ENCODE assay signal across 20 mouse cellular contexts in the genomic region with DNA sequence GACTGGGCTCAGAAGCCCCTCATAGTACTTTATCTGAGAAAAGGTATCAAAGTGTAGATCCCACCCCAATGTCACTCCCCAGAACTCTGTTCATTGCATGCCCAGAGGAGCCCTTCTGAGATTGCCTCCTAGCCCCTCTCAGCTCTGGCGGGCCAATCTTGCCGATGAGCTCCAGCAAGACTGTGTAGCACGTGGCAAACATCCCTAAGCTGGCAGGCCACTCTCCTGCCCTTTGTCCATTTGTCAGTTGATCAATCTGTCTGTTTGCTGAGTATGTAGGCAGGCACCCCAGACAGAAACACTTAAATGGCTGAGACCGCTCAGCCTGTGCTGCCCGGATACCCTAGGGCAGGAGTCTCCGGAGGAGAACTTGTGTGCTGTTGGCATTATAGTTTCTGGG. TPM values are rescaled to one million over a fixed set of nuclear protein-coding genes. Genes with fewer than 3 reads are reported as not detected.
DNase-seq lines count a peak whose midpoint lies in the region; ATAC-seq and TF ChIP-seq lines count a peak whose summit lies in the region.
"Had no signal": no experiment of that assay in that cellular context is flagged by ENCODE, and none has a peak within 500 bp of the region (broad histone marks: within the 10 kb centered on the region; RNA-seq: fewer than 3 reads in every experiment).

No protein-coding gene starts in this region.

- no peak overlapping the region for H3K4me3 ChIP-seq in liver, postnatal 0 days (ENCODE audit: low read depth, low read length)
- H3K4me3 ChIP-seq in liver, embryonic 12.5 days: no peak overlapping the region
- no peak overlapping the region for H3K4me3 ChIP-seq in embryonic facial prominence, embryonic 11.5 days (ENCODE audit: low read depth, low read length)
- H3K4me3 ChIP-seq in forebrain, embryonic 15.5 days: no peak overlapping the region
- no peak overlapping the region for H3K4me3 ChIP-seq in limb, embryonic 12.5 days (replicated peaks)
- H3K4me3 ChIP-seq: heart, embryonic 13.5 days; hindbrain, embryonic 15.5 days had no signal

- H3K9me3 ChIP-seq in liver, postnatal 0 days (ENCODE audit: low read length): no peaks in the 10 kb centered on the region
- H3K9me3 ChIP-seq in liver, embryonic 12.5 days (replicated peaks): no peaks in the 10 kb centered on the region
- no peaks in the 10 kb centered on the region for H3K9me3 ChIP-seq in embryonic facial prominence, embryonic 11.5 days (replicated peaks; ENCODE audit: control insufficient read depth, low read length)
- H3K9me3 ChIP-seq in forebrain, embryonic 15.5 days: no peaks in the 10 kb centered on the region
- H3K9me3 ChIP-seq in limb, embryonic 12.5 days: no peaks in the 10 kb centered on the region
- H3K9me3 ChIP-seq: heart, embryonic 13.5 days; hindbrain, embryonic 15.5 days; megakaryocyte, embryonic 14.5 days had no signal

- no peaks in the 10 kb centered on the region for H3K27me3 ChIP-seq in liver, postnatal 0 days (ENCODE audit: insufficient read depth, low read length)
- no peaks in the 10 kb centered on the region; the same call in 1 of the 2 replicates for H3K27me3 ChIP-seq in liver, embryonic 12.5 days (replicated peaks)
- H3K27me3 ChIP-seq in embryonic facial prominence, embryonic 11.5 days (ENCODE audit: control insufficient read depth, insufficient read depth, low read length): no peaks in the 10 kb centered on the region
- no peaks in the 10 kb centered on the region for H3K27me3 ChIP-seq in forebrain, embryonic 15.5 days
- H3K27me3 ChIP-seq in limb, embryonic 12.5 days: 0 out of 2 replicates have a peak, but pooled peaks cover 4% of the 10 kb centered on the region
- H3K27me3 ChIP-seq: heart, embryonic 13.5 days; hindbrain, embryonic 15.5 days; megakaryocyte, embryonic 14.5 days had no signal

- H3K27ac ChIP-seq in liver, postnatal 0 days (ENCODE audit: low read depth): no peak overlapping the region
- H3K27ac ChIP-seq in liver, embryonic 12.5 days: no peak overlapping the region
- peak overlapping the region; percentile 56 for H3K27ac ChIP-seq in embryonic facial prominence, embryonic 11.5 days (replicated peaks; ENCODE audit: low read depth, low read length)
- H3K27ac ChIP-seq in forebrain, embryonic 15.5 days (replicated peaks): peak overlapping the region; percentile 88
- 0 out of 2 replicates have a peak overlapping the region, but pooled peaks have one; percentile 83 for H3K27ac ChIP-seq in limb, embryonic 12.5 days

- no peak for TF ChIP-seq CTCF in liver, postnatal 0 days (IDR thresholded peaks at IDR 0.05; ENCODE audit: low read depth)

- no peak for DNase-seq in liver, postnatal 0 days
- no peak for DNase-seq in embryonic facial prominence, embryonic 11.5 days (ENCODE audit: low spot score)
- no peak for DNase-seq in thymus, postnatal 14 days
- no peak for DNase-seq in gastrocnemius, adult 18-20 months (ENCODE audit: low spot score)
- DNase-seq in layer of hippocampus, postnatal 25 days (ENCODE audit: extremely low spot score in 1 of 2, low spot score in 1 of 2): no peak
- DNase-seq: adrenal gland, adult 8-10 months; cerebellum, adult 9-10 months; lung, adult 2 months; thymus, adult 2 months had no signal

- H3K4me2 ChIP-seq in liver, postnatal 0 days (ENCODE audit: low read depth, low read length): no peak overlapping the region
- H3K4me2 ChIP-seq in liver, embryonic 12.5 days: no peak overlapping the region
- no peak overlapping the region for H3K4me2 ChIP-seq in embryonic facial prominence, embryonic 11.5 days (ENCODE audit: low read depth, low read length)
- H3K4me2 ChIP-seq in forebrain, embryonic 15.5 days (replicated peaks): no peak overlapping the region
- H3K4me2 ChIP-seq in limb, embryonic 12.5 days: no peak overlapping the region
- H3K4me2 ChIP-seq: heart, embryonic 13.5 days; hindbrain, embryonic 15.5 days had no signal

- no peak overlapping the region for H3K9ac ChIP-seq in liver, postnatal 0 days (replicated peaks)
- no peak overlapping the region for H3K9ac ChIP-seq in liver, embryonic 12.5 days
- no peak overlapping the region for H3K9ac ChIP-seq in embryonic facial prominence, embryonic 11.5 days (replicated peaks; ENCODE audit: low read length)
- no peak overlapping the region for H3K9ac ChIP-seq in forebrain, embryonic 15.5 days (replicated peaks)
- H3K9ac ChIP-seq in limb, embryonic 12.5 days (replicated peaks): no peak overlapping the region
- H3K9ac ChIP-seq: heart, embryonic 13.5 days; hindbrain, embryonic 15.5 days had no signal

- peaks cover 17% of the 10 kb centered on the region for H3K4me1 ChIP-seq in liver, postnatal 0 days (ENCODE audit: insufficient read depth)
- peaks cover 42% of the 10 kb centered on the region for H3K4me1 ChIP-seq in liver, embryonic 12.5 days
- H3K4me1 ChIP-seq in embryonic facial prominence, embryonic 11.5 days (ENCODE audit: control insufficient read depth, insufficient read depth, low read length): no peaks in the 10 kb centered on the region
- H3K4me1 ChIP-seq in forebrain, embryonic 15.5 days: peaks cover 43% of the 10 kb centered on the region
- H3K4me1 ChIP-seq in limb, embryonic 12.5 days (replicated peaks): peaks cover 21% of the 10 kb centered on the region

- no peak for TF ChIP-seq EP300 in liver, postnatal 0 days (IDR thresholded peaks at IDR 0.05; ENCODE audit: low read depth)

- no peaks in the 10 kb centered on the region for H3K36me3 ChIP-seq in liver, postnatal 0 days (replicated peaks; ENCODE audit: insufficient read depth, low read length)
- H3K36me3 ChIP-seq in liver, embryonic 12.5 days: no peaks in the 10 kb centered on the region
- no peaks in the 10 kb centered on the region for H3K36me3 ChIP-seq in embryonic facial prominence, embryonic 11.5 days (replicated peaks; ENCODE audit: control insufficient read depth, insufficient read depth, low read depth, low read length)
- H3K36me3 ChIP-seq in forebrain, embryonic 15.5 days: no peaks in the 10 kb centered on the region
- no peaks in the 10 kb centered on the region for H3K36me3 ChIP-seq in limb, embryonic 12.5 days
- H3K36me3 ChIP-seq: heart, embryonic 13.5 days; hindbrain, embryonic 15.5 days had no signal

- WGBS in liver, postnatal 0 days (ENCODE audit: insufficient replicate concordance): 73% methylated on average over 6 of the region's 6 CpGs
- 85% methylated on average over 6 of the region's 6 CpGs for WGBS in liver, embryonic 12.5 days (ENCODE audit: insufficient replicate concordance)
- WGBS in embryonic facial prominence, embryonic 11.5 days: 82% methylated on average over 6 of the region's 6 CpGs
- WGBS in forebrain, embryonic 15.5 days: 54% methylated on average over 6 of the region's 6 CpGs
- 91% methylated on average over 6 of the region's 6 CpGs for whole genome bisulfite sequencing in limb, embryonic 12.5 days

- peak; percentile 68; the same call in 1 of the 2 replicates for ATAC-seq in liver, postnatal 0 days
- ATAC-seq in liver, embryonic 12.5 days: no peak
- ATAC-seq in embryonic facial prominence, embryonic 11.5 days (replicated peaks; ENCODE audit: insufficient number of reproducible peaks, low FRiP score, low TSS enrichment, low read depth): no peak
- no peak for ATAC-seq in forebrain, embryonic 15.5 days (replicated peaks)
- ATAC-seq in limb, embryonic 12.5 days (ENCODE audit: insufficient number of reproducible peaks, insufficient read depth, low FRiP score, low TSS enrichment, low read depth): no peak

RNA-seq across cellular contexts. Expression of gene Noxa1, which starts 30.2 kb away (rescaled TPM):
- 0.52 and 0.59 TPM in 2 replicates for polyA plus RNA-seq in liver, postnatal 0 days (2015; fragmentation: Nextera tagmentation; extraction: Ambion mirVana)
- 0.64 and 0.71 TPM in 2 replicates for polyA plus RNA-seq in liver, embryonic 12.5 days (2016; fragmentation: Nextera tagmentation; extraction: Ambion mirVana)
- polyA plus RNA-seq in embryonic facial prominence, embryonic 11.5 days (2014; fragmentation: Nextera tagmentation; extraction: Ambion mirVana): 0.13 TPM in 1 of 2 replicates, not detected in the other
- not detected in 2 replicates for polyA plus RNA-seq in forebrain, embryonic 15.5 days (2015; fragmentation: Nextera tagmentation; extraction: Ambion mirVana)
- polyA plus RNA-seq in limb, embryonic 12.5 days (2016; fragmentation: Nextera tagmentation; extraction: Ambion mirVana): 0.13 TPM in 1 of 2 replicates, not detected in the other
- not detected for total RNA-seq in gastrocnemius, adult 18-20 months (2021)
- total RNA-seq in layer of hippocampus, postnatal 25 days (2021): not detected
- total RNA-seq: adrenal gland, adult 8-10 months; gastrocnemius, postnatal 4 days; layer of hippocampus, adult 8-10 months; left cerebral cortex, postnatal 25 days had no signal
- polyA plus RNA-seq: C2C12; heart, embryonic 13.5 days; hindbrain, embryonic 15.5 days had no signal

RNA-seq across cellular contexts. Expression of gene Entpd8, which starts 45.0 kb away (rescaled TPM):
- polyA plus RNA-seq in liver, postnatal 0 days (2015; fragmentation: Nextera tagmentation; extraction: Ambion mirVana): 23.8 and 25.9 TPM in 2 replicates
- 1.2 and 1.4 TPM in 2 replicates for polyA plus RNA-seq in liver, embryonic 12.5 days (2016; fragmentation: Nextera tagmentation; extraction: Ambion mirVana)
- not detected in 2 replicates for polyA plus RNA-seq in embryonic facial prominence, embryonic 11.5 days (2014; fragmentation: Nextera tagmentation; extraction: Ambion mirVana)
- not detected in 2 replicates for polyA plus RNA-seq in forebrain, embryonic 15.5 days (2015; fragmentation: Nextera tagmentation; extraction: Ambion mirVana)
- not detected in 2 replicates for polyA plus RNA-seq in limb, embryonic 12.5 days (2016; fragmentation: Nextera tagmentation; extraction: Ambion mirVana)
- total RNA-seq in gastrocnemius, adult 18-20 months (2021): not detected
- not detected for total RNA-seq in layer of hippocampus, postnatal 25 days (2021)
- total RNA-seq: ES-E14; gastrocnemius, postnatal 4 days; layer of hippocampus, adult 8-10 months; left cerebral cortex, postnatal 25 days had no signal
- polyA plus RNA-seq: C2C12; heart, embryonic 13.5 days had no signal

RNA-seq across cellular contexts. Expression of gene Nrarp, which starts 55.4 kb away (rescaled TPM):
- 1.3 and 1.7 TPM in 2 replicates for polyA plus RNA-seq in liver, postnatal 0 days (2015; fragmentation: Nextera tagmentation; extraction: Ambion mirVana)
- 5.9 and 6.2 TPM in 2 replicates for polyA plus RNA-seq in liver, embryonic 12.5 days (2016; fragmentation: Nextera tagmentation; extraction: Ambion mirVana)
- 16.8 and 17.0 TPM in 2 replicates for polyA plus RNA-seq in embryonic facial prominence, embryonic 11.5 days (2014; fragmentation: Nextera tagmentation; extraction: Ambion mirVana)
- polyA plus RNA-seq in forebrain, embryonic 15.5 days (2015; fragmentation: Nextera tagmentation; extraction: Ambion mirVana): 25.2 and 27.5 TPM in 2 replicates
- polyA plus RNA-seq in limb, embryonic 12.5 days (2016; fragmentation: Nextera tagmentation; extraction: Ambion mirVana): 20.6 and 23.1 TPM in 2 replicates
- total RNA-seq in gastrocnemius, adult 18-20 months (2021): 1 to 10 TPM; 3.4 to 8.6 TPM
- total RNA-seq in layer of hippocampus, postnatal 25 days (2021): 10 to 100 TPM; 27.5 to 35.7 TPM

Comparison
In these comparisons a context has a peak if more than half of its experiments do, and no peak if none do; other contexts are left out.
1. RNA of gene Entpd8, which starts 45.0 kb away (polyA plus RNA-seq): 23.8 to 25.9 TPM in liver, postnatal 0 days; 1.2 to 1.4 TPM in liver, embryonic 12.5 days, not detected in embryonic facial prominence, embryonic 11.5 days, not detected in forebrain, embryonic 15.5 days and not detected in limb, embryonic 12.5 days; every median in the first group is over 10 times any median in the second.
2. H3K27ac ChIP-seq: peak in embryonic facial prominence, embryonic 11.5 days (single experiment), forebrain, embryonic 15.5 days (single experiment) and limb, embryonic 12.5 days (single experiment); none in liver, postnatal 0 days (single experiment) and liver, embryonic 12.5 days (single experiment).